Mouse (Mus musculus): ENCODE results near the gene Zfp12.

DNA sequence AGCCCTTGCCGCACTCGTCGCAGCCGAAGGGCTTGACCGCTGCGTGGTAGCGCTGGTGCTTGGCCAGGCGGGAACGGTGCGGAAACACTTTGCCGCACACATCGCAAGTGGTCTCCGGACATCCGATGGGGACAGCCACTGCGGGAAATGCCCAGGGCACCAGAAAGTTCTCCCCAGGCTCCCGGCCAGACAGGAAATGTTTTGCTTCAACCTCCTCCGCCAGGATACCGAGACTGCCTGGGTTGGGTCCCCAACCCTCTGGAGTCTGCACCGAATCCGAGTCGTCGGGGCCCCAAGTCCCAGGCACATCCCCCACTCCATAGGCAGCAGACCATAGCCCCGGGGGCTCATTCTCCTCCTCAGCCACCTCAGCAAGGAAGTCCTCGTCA lies 20.2 kb downstream of the Zfp12 start:
- no peak for TF ChIP-seq CTCF (IDR thresholded peaks at IDR 0.05; ENCODE audit: control insufficient read depth, insufficient read depth, low read length)
- no peak for TF ChIP-seq POLR2A (IDR thresholded peaks at IDR 0.05; ENCODE audit: borderline replicate concordance, control insufficient read depth, low read depth, low read length)

All from bone marrow, adult 2 months (tissue).